ENCODE assay signal across 17 mouse cellular contexts in the genomic region with DNA sequence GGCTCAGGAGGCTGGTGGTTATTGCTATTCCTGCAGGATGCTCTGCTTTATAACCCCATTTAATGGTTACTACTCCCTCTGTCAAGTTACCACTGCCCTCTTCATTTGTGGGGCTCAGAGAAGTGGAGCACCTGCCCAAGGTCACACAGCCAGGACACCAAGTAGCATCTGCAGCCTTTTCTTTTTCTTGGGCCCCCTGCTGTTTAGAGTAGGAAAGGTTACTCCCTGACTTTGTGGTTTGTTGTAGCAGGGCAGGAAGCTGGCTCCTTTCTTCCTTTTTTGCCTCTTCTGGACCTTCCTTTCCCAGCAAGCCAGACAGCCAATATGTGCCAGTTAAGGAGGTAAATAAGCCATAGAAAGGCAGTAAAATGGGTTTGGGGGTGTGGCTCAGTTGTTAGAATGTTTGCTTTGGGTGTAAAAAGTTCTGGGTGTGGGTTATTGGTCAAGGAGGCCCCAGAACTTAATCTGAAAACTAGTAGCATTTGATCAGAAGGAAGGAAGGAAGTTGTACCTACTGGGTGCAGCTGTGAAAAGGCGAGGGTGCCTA. TPM values are rescaled to one million over a fixed set of nuclear protein-coding genes. Genes with fewer than 3 reads are reported as not detected.
DNase-seq lines count a peak whose midpoint lies in the region; ATAC-seq and TF ChIP-seq lines count a peak whose summit lies in the region.
"Had no signal": no experiment of that assay in that cellular context is flagged by ENCODE, and none has a peak within 500 bp of the region (broad histone marks: within the 10 kb centered on the region; RNA-seq: fewer than 3 reads in every experiment).

No protein-coding gene starts in this region.

- H3K4me3 ChIP-seq in layer of hippocampus, adult 2 months: no peak overlapping the region
- no peak overlapping the region for H3K4me3 ChIP-seq in hindbrain, embryonic 16.5 days (ENCODE audit: low read length)
- H3K4me3 ChIP-seq: midbrain, embryonic 12.5 days; myocyte had no signal

- no peak overlapping the region for H3K9ac ChIP-seq in hindbrain, embryonic 16.5 days (ENCODE audit: low read depth, low read length)
- H3K9ac ChIP-seq: hindbrain, embryonic 14.5 days; midbrain, embryonic 12.5 days had no signal

- H3K27ac ChIP-seq in layer of hippocampus, adult 2 months: no peak overlapping the region
- no peak overlapping the region for H3K27ac ChIP-seq in hindbrain, embryonic 16.5 days (ENCODE audit: low read depth, low read length)
- H3K27ac ChIP-seq: hindbrain, embryonic 14.5 days; midbrain, embryonic 12.5 days had no signal

- H3K27me3 ChIP-seq in hindbrain, embryonic 16.5 days (replicated peaks; ENCODE audit: control insufficient read depth, insufficient read depth, low read length): no peaks in the 10 kb centered on the region
- H3K27me3 ChIP-seq: midbrain, embryonic 12.5 days had no signal

- WGBS in large intestine, adult 2 months: 21% methylated on average over 1 of the region's 1 CpGs
- WGBS in hindbrain, embryonic 16.5 days: 79% methylated on average over 1 of the region's 1 CpGs

- no peak for ATAC-seq in hindbrain, embryonic 16.5 days
- ATAC-seq: forebrain, embryonic 16.5 days had no signal

- H3K4me2 ChIP-seq in hindbrain, embryonic 16.5 days (ENCODE audit: low read length): no peak overlapping the region
- H3K4me2 ChIP-seq: hindbrain, embryonic 14.5 days; midbrain, embryonic 12.5 days had no signal

- no peaks in the 10 kb centered on the region for H3K36me3 ChIP-seq in hindbrain, embryonic 16.5 days (ENCODE audit: control insufficient read depth, insufficient read depth, low read length)
- H3K36me3 ChIP-seq: midbrain, embryonic 12.5 days had no signal

- no peak for DNase-seq in layer of hippocampus, adult 2 months (ENCODE audit: low spot score in 2 of 2)
- DNase-seq in layer of hippocampus, postnatal 10 days (ENCODE audit: low spot score in 2 of 2): no peak
- peak; percentile 50 for DNase-seq in thymus, postnatal 0 days (ENCODE audit: low spot score)
- DNase-seq in thymus, adult 18-20 months: no peak
- peak; percentile 97 for DNase-seq in large intestine, adult 2 months (ENCODE audit: low read depth, low spot score)
- peak; percentile 36 for DNase-seq in thymus, postnatal 25 days
- no peak for DNase-seq in cerebellum, adult 9-11 months
- DNase-seq: B cell, adult 2 months; cerebellum, postnatal 36 days; heart, postnatal 10 days; kidney, adult 8-10 months; lung, postnatal 10 days had no signal

- peaks cover 15% of the 10 kb centered on the region for H3K4me1 ChIP-seq in hindbrain, embryonic 16.5 days (ENCODE audit: control insufficient read depth, insufficient read depth, low read depth, low read length)

- TF ChIP-seq CTCF in layer of hippocampus, adult 2 months (conservative IDR thresholded peaks at IDR 0.05): 0 out of 2 replicates have a peak, but pooled peaks have one; percentile 14

- H3K9me3 ChIP-seq in hindbrain, embryonic 16.5 days (ENCODE audit: control insufficient read depth, low read length): no peaks in the 10 kb centered on the region
- H3K9me3 ChIP-seq: midbrain, embryonic 12.5 days had no signal

RNA-seq across cellular contexts. Expression of a gene that starts 32.8 kb away (rescaled TPM):
- 10 to 100 TPM; 87.6 to 89.0 TPM for total RNA-seq in layer of hippocampus, adult 2 months (2021)
- total RNA-seq in layer of hippocampus, postnatal 10 days (2021): 10 to 100 TPM; 50.8 to 51.5 TPM
- 43.1 and 52.4 TPM in 2 replicates for polyA plus RNA-seq in thymus, postnatal 0 days (2015; fragmentation: Nextera tagmentation; extraction: Ambion mirVana)
- 69.6 and 92.8 TPM in 2 replicates for polyA plus RNA-seq in large intestine, adult 2 months (2012; rRNA removed)
- polyA plus RNA-seq in hindbrain, embryonic 16.5 days (2015; fragmentation: Nextera tagmentation; extraction: Ambion mirVana): 74.7 and 123 TPM in 2 replicates

Comparison
In these comparisons a context has a peak if more than half of its experiments do, and no peak if none do; other contexts are left out.
1. DNase-seq: peak in thymus, postnatal 0 days (single experiment), large intestine, adult 2 months (single experiment) and thymus, postnatal 25 days (single experiment); none in layer of hippocampus, adult 2 months (0 of 2), layer of hippocampus, postnatal 10 days (0 of 2), thymus, adult 18-20 months (0 of 2) and cerebellum, adult 9-11 months (single experiment).